Mouse (Mus musculus) heart, embryonic 10.5 days (tissue): ENCODE results near the gene Synpr. TPM values are rescaled to one million over a fixed set of nuclear protein-coding genes. Genes with fewer than 3 reads are reported as not detected.

Experiments
- DNase-seq: peaks from one replicate; pipeline ENCODE4 v3.0.0-alpha.2; 2017; ENCODE audit warnings: low spot score
- H3K27ac ChIP-seq: fragments of 300-500 bp; sonication (generic); 2 replicates; pipeline ENCODE4 v1.5.1; 2016; ENCODE audit warnings: mild to moderate bottlenecking
- H3K27me3 ChIP-seq: fragments of 300-500 bp; sonication (generic); 2 replicates; pipeline ENCODE4 v1.6.1; 2016; ENCODE audit warnings: mild to moderate bottlenecking; ENCODE audit not compliant: poor library complexity, insufficient read depth, severe bottlenecking
- H3K36me3 ChIP-seq: fragments of 300-500 bp; sonication (generic); 2 replicates; pipeline ENCODE4 v1.6.1; 2016; ENCODE audit warnings: mild to moderate bottlenecking, moderate library complexity
- H3K4me1 ChIP-seq: fragments of 300-500 bp; sonication (generic); 2 replicates; pipeline ENCODE4 v1.6.1; 2016; ENCODE audit warnings: mild to moderate bottlenecking
- H3K4me3 ChIP-seq: fragments of 300-500 bp; sonication (generic); 2 replicates; pipeline ENCODE4 v1.5.1; 2016; ENCODE audit warnings: mild to moderate bottlenecking, moderate library complexity
- H3K9me3 ChIP-seq: fragments of 300-500 bp; sonication (generic); 2 replicates; pipeline ENCODE4 v1.6.1; 2016; ENCODE audit warnings: mild to moderate bottlenecking, moderate library complexity
- WGBS: fragments of 180-500 bp; shearing (Covaris S2); methylation state at CpG from one replicate; pipeline ENCODE4 v1.1.7; 2016; 5-methylcytosine and 5-hydroxymethylcytosine counted together
- polyA plus RNA-seq: library from polyadenylated mRNA; unstranded; fragments of >200 nt; fragmentation: Nextera tagmentation; extraction: Ambion mirVana; gene quantifications from 2 replicates; pipeline ENCODE4 v1.2.1, GENCODE M21; 2016

The Synpr gene
- polyA plus RNA-seq, 1 experiment from 2014 or later = 0.19 TPM

GRCm38 (mm10) chr14:13314323-13314722 is 29.7 kb downstream of the Synpr start:
- no peak for DNase-seq
- H3K27ac ChIP-seq = no peak overlapping the region
- no peaks in the 10 kb centered on the region for H3K36me3 ChIP-seq
- no peaks in the 10 kb centered on the region for H3K4me1 ChIP-seq
- H3K27me3 ChIP-seq = no peaks in the 10 kb centered on the region
- WGBS = 56% methylated on average over 1 of the region's 1 CpGs
- H3K4me3 ChIP-seq = no peak overlapping the region
- no peaks in the 10 kb centered on the region for H3K9me3 ChIP-seq

DNA sequence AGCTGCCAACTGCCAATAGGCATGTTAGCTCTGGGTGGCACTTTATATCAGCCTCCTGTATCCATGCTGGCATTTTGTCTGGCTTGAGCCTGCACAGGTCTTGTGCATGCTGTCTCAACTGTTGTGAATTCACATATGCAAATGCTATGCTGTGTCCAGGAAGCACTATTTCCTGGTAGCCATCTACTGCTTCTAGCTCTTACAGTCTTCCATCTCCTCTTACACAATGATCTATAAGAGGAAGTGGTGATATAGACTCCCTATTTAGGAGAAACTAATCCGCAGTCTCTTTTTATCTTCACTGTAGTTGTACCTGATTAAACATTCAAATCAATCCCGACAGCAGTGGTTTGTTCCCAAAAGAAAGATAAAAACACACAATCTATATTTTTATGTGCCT is 43.9 kb downstream of the Synpr start:
- 63% methylated on average over 2 of the region's 2 CpGs for WGBS
- H3K36me3 ChIP-seq = no peaks in the 10 kb centered on the region
- no peak overlapping the region for H3K4me3 ChIP-seq
- no peak for DNase-seq
- H3K27me3 ChIP-seq = no peaks in the 10 kb centered on the region
- H3K9me3 ChIP-seq = no peaks in the 10 kb centered on the region
- 0 out of 2 replicates have a peak, but pooled peaks cover 2% of the 10 kb centered on the region for H3K4me1 ChIP-seq
- H3K27ac ChIP-seq = no peak overlapping the region

- Histone ChIP-seq H3K36me3 (no peaks in the 10 kb centered on the region), H3K4me1 (0 out of 2 replicates have a peak, but pooled peaks cover 2% of the 10 kb centered on the region), H3K27ac (no peak overlapping the region), H3K27me3 (no peaks in the 10 kb centered on the region), H3K4me3 (no peak overlapping the region), H3K9me3 (no peaks in the 10 kb centered on the region)
- WGBS = 63% methylated on average over 10 of the region's 10 CpGs
- DNase-seq = no peak
Observed at GRCm38 (mm10) chr14:13332497-13333306, 48.1 kb downstream of the Synpr start.

GRCm38 (mm10) chr14:13333372-13333771 is 48.8 kb downstream of the Synpr start:
- no peaks in the 10 kb centered on the region for H3K36me3 ChIP-seq
- no peaks in the 10 kb centered on the region for H3K9me3 ChIP-seq
- no peaks in the 10 kb centered on the region for H3K27me3 ChIP-seq
- H3K4me3 ChIP-seq = no peak overlapping the region
- H3K27ac ChIP-seq = no peak overlapping the region
- H3K4me1 ChIP-seq = 0 out of 2 replicates have a peak, but pooled peaks cover 2% of the 10 kb centered on the region
- 64% methylated on average over 5 of the region's 5 CpGs for WGBS
- DNase-seq = no peak

- Histone ChIP-seq H3K4me1 (0 out of 2 replicates have a peak, but pooled peaks cover 2% of the 10 kb centered on the region), H3K27ac (no peak overlapping the region), H3K27me3 (no peaks in the 10 kb centered on the region), H3K36me3 (no peaks in the 10 kb centered on the region), H3K9me3 (no peaks in the 10 kb centered on the region), H3K4me3 (no peak overlapping the region)
- WGBS = 69% methylated on average over 4 of the region's 4 CpGs
- no peak for DNase-seq
Observed at GRCm38 (mm10) chr14:13336162-13336561, 51.6 kb downstream of the Synpr start.

DNA sequence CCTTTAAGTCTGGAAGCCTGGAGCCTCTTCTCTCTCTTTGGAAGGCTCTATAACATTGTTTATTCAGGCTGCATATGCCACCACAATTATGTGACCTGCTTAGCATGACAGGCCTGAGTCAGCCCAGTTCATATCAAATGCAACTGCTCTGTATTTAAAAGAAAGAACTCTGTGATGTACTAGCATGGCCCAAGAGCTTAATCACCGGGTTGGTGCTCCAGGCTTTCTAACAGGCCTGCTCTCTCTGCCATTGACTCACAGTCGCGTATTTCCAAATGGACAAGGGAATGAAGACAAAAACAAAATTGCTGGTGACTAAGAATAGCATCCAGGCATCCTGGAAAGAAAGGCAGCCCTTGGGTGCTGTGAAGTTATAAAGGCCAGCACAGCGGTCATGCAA is 56.1 kb downstream of the Synpr start:
- Histone ChIP-seq H3K4me1 (no peaks in the 10 kb centered on the region), H3K9me3 (no peaks in the 10 kb centered on the region), H3K36me3 (no peaks in the 10 kb centered on the region), H3K4me3 (no peak overlapping the region), H3K27ac (no peak overlapping the region), H3K27me3 (no peaks in the 10 kb centered on the region)
- no peak for DNase-seq
- 79% methylated on average over 4 of the region's 4 CpGs for WGBS

DNA sequence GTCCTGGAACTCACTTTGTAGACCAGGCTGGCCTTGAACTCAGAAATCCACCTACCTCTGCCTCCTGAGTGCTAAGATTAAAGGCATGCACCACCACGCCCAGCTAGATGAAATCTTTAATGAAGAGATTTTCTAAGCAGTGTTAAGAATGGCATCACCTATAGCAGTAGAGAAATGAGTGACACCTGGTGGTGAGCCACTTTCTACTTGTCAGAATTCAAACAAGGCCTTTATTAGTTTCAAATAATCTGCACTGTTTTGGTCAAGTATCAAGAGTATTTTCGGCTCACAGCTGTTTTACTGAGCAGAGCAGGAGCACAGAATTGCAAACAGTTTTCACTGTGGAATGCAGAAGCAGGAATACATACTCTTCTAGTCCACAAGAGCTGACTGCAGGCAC is 59.7 kb downstream of the Synpr start:
- H3K9me3 ChIP-seq = no peaks in the 10 kb centered on the region
- H3K27ac ChIP-seq = no peak overlapping the region
- no peaks in the 10 kb centered on the region for H3K27me3 ChIP-seq
- DNase-seq = no peak
- no peaks in the 10 kb centered on the region for H3K4me1 ChIP-seq
- 69% methylated on average over 2 of the region's 2 CpGs for WGBS
- H3K4me3 ChIP-seq = no peak overlapping the region
- H3K36me3 ChIP-seq = no peaks in the 10 kb centered on the region

GRCm38 (mm10) chr14:13349170-13349865 is 64.7 kb downstream of the Synpr start:
- 36% methylated on average over 4 of the region's 4 CpGs for WGBS
- Histone ChIP-seq H3K36me3 (no peaks in the 10 kb centered on the region), H3K9me3 (no peaks in the 10 kb centered on the region), H3K27me3 (no peaks in the 10 kb centered on the region), H3K4me1 (no peaks in the 10 kb centered on the region), H3K4me3 (no peak overlapping the region), H3K27ac (no peak overlapping the region)
- no peak for DNase-seq

GRCm38 (mm10) chr14:13354154-13354553 is 69.6 kb downstream of the Synpr start:
- DNase-seq = no peak
- Histone ChIP-seq H3K27ac (no peak overlapping the region), H3K9me3 (no peaks in the 10 kb centered on the region), H3K27me3 (no peaks in the 10 kb centered on the region), H3K4me1 (no peaks in the 10 kb centered on the region), H3K4me3 (no peak overlapping the region), H3K36me3 (no peaks in the 10 kb centered on the region)
- 26% methylated on average over 5 of the region's 5 CpGs for WGBS

- no peak for DNase-seq
- WGBS = 22% methylated on average over 7 of the region's 7 CpGs
- H3K27me3 ChIP-seq = no peaks in the 10 kb centered on the region
- no peaks in the 10 kb centered on the region for H3K9me3 ChIP-seq
- no peak overlapping the region for H3K4me3 ChIP-seq
- H3K27ac ChIP-seq = no peak overlapping the region
- H3K4me1 ChIP-seq = no peaks in the 10 kb centered on the region
- no peaks in the 10 kb centered on the region for H3K36me3 ChIP-seq
Observed at GRCm38 (mm10) chr14:13355569-13356362, 71.2 kb downstream of the Synpr start.

DNA sequence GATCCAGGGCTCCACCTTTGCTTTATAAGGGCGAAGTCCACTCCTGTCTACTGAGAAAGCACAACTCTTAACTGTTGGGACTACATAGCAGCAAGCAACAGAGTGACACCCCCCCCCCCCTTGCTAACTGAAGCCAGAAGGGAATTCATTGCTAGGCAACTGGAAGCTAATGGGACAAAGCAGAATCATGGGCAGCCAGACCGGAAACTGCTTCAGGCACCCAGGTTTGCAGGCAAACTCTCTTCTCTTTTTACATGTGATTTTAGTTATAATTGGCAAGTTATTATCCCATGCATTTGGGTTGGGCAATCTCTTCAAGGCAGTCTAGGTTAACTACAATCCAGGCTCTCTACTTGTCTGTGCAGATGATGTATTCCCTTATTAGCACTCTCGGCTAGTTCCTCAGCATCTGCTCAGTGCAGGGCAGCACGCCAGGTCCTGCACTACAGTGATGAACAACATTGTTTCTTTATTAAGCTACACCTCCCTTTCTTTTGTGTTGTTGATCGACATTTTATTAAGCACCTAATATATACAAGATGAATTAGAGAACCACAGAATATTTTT is 72.6 kb downstream of the Synpr start:
- no peak overlapping the region for H3K27ac ChIP-seq
- DNase-seq = no peak
- H3K36me3 ChIP-seq = no peaks in the 10 kb centered on the region
- H3K4me3 ChIP-seq = no peak overlapping the region
- no peaks in the 10 kb centered on the region for H3K4me1 ChIP-seq
- WGBS = 82% methylated on average over 5 of the region's 5 CpGs
- H3K9me3 ChIP-seq = no peaks in the 10 kb centered on the region
- H3K27me3 ChIP-seq = no peaks in the 10 kb centered on the region

DNA sequence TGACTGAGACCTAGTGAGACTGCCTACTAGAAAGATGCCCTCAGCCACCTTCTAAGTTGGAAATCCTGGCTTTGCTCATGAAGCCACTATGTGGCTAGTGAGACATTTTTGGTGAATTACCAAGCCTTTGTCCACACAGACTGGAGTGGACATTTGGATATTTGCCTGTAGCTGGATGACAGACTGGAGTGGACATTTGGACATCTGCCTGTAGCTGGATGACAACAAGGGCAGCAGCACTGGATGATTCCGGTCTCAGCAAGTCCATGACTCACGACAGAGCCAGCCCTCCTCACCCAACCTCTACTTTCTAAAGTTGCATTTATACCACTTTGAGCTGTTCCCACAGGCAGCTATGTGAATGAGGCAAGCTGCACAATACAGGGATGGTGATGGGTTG is 73.5 kb downstream of the Synpr start:
- no peak for DNase-seq
- Histone ChIP-seq H3K4me3 (no peak overlapping the region), H3K4me1 (no peaks in the 10 kb centered on the region), H3K9me3 (no peaks in the 10 kb centered on the region), H3K36me3 (no peaks in the 10 kb centered on the region), H3K27me3 (no peaks in the 10 kb centered on the region), H3K27ac (no peak overlapping the region)
- 81% methylated on average over 2 of the region's 2 CpGs for WGBS

- Histone ChIP-seq H3K4me3 (no peak overlapping the region), H3K4me1 (no peaks in the 10 kb centered on the region), H3K36me3 (no peaks in the 10 kb centered on the region), H3K27ac (no peak overlapping the region), H3K9me3 (no peaks in the 10 kb centered on the region), H3K27me3 (no peaks in the 10 kb centered on the region)
- no peak for DNase-seq
Observed at GRCm38 (mm10) chr14:13361184-13361583, 76.6 kb downstream of the Synpr start.
